Mouse (Mus musculus): Measurements from ENCODE around the gene Kcnq4.

DNA sequence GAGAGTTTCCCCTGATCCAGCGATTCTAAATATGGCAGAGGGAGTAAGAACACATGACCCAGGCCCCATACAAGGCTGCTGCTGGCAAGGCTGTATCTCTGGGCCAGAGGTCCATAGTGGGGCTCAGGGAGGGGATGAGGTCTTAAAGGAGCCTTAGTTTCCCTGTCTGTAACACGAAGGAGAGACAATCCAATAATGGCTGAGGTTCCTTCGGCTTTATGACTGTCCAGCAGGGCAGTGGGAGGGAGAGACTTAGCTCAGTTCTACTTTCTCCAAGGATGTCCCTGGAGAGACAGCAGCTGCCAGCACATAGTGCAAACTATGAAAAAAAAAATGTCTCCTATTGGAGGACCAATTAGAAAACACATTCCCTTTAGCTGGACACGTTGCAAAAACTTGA lies 22.2 kb downstream of the Kcnq4 start:
- TF ChIP-seq CTCF (IDR thresholded peaks at IDR 0.05; ENCODE audit: insufficient read depth, low read length) (no peak), POLR2A (IDR thresholded peaks at IDR 0.05; ENCODE audit: borderline replicate concordance, extremely low read depth, low read depth, low read length) (no peak)
